Mouse (Mus musculus): ENCODE results near the gene Dmwd. TPM values are rescaled to one million over a fixed set of nuclear protein-coding genes. Genes with fewer than 3 reads are reported as not detected.
A peak's percentile ranks its signal among the peaks of the same experiment; 100 is the strongest.

The Dmwd gene
- polyA plus RNA-seq, 1 experiment from 2014 or later: 31.7 TPM

GRCm38 (mm10) chr7:19085495-19085894 lies 9.5 kb downstream of the Dmwd start:
- peaks cover 19% of the 10 kb centered on the region for H3K36me3 ChIP-seq (ENCODE audit: control insufficient read depth, insufficient read depth, low read length)
- ATAC-seq (ENCODE audit: insufficient read depth, low FRiP score, low TSS enrichment): no peak
- no peak for DNase-seq (ENCODE audit: low spot score)
- no peak overlapping the region; the same call in 1 of the 2 replicates for H3K4me2 ChIP-seq (ENCODE audit: low read depth)
- no peaks in the 10 kb centered on the region for H3K9me3 ChIP-seq (ENCODE audit: control insufficient read depth, low read length)
- H3K27me3 ChIP-seq (ENCODE audit: control insufficient read depth, insufficient read depth, low read length): no peaks in the 10 kb centered on the region
- peaks cover 11% of the 10 kb centered on the region for H3K4me1 ChIP-seq (ENCODE audit: control insufficient read depth, insufficient read depth, low read length)
- H3K9ac ChIP-seq (ENCODE audit: low read length): no peak overlapping the region
- no peak overlapping the region for H3K4me3 ChIP-seq (ENCODE audit: low read depth, low read length)
- WGBS: 6% methylated on average over 6 of the region's 6 CpGs
- H3K27ac ChIP-seq (ENCODE audit: low read depth, low read length): no peak overlapping the region

- DNase-seq (ENCODE audit: low spot score) (peak; percentile 58), ATAC-seq (ENCODE audit: insufficient read depth, low FRiP score, low TSS enrichment) (no peak)
- peaks cover 4% of the 10 kb centered on the region; the same call in 1 of the 2 replicates for H3K27me3 ChIP-seq (ENCODE audit: control insufficient read depth, insufficient read depth, low read length)
- no peak overlapping the region for H3K27ac ChIP-seq (ENCODE audit: low read depth, low read length)
- WGBS: 9% methylated on average over 14 of the region's 14 CpGs
- peaks cover 17% of the 10 kb centered on the region for H3K36me3 ChIP-seq (ENCODE audit: control insufficient read depth, insufficient read depth, low read length)
- H3K9ac ChIP-seq (ENCODE audit: low read length): no peak overlapping the region
- H3K9me3 ChIP-seq (ENCODE audit: control insufficient read depth, low read length): no peaks in the 10 kb centered on the region
- no peak overlapping the region for H3K4me3 ChIP-seq (ENCODE audit: low read depth, low read length)
- peaks cover 11% of the 10 kb centered on the region for H3K4me1 ChIP-seq (ENCODE audit: control insufficient read depth, insufficient read depth, low read length)
- H3K4me2 ChIP-seq (ENCODE audit: low read depth): no peak overlapping the region; the same call in 1 of the 2 replicates
Observed at GRCm38 (mm10) chr7:19086042-19086441, 10.0 kb downstream of the Dmwd start.

GRCm38 (mm10) chr7:19086760-19087159 lies 10.7 kb downstream of the Dmwd start:
- ATAC-seq (ENCODE audit: insufficient read depth, low FRiP score, low TSS enrichment) (no peak), DNase-seq (ENCODE audit: low spot score) (no peak)
- no peak overlapping the region for H3K4me2 ChIP-seq (ENCODE audit: low read depth)
- H3K4me3 ChIP-seq (ENCODE audit: low read depth, low read length): no peak overlapping the region
- peaks cover 9% of the 10 kb centered on the region for H3K27me3 ChIP-seq (ENCODE audit: control insufficient read depth, insufficient read depth, low read length)
- H3K4me1 ChIP-seq (ENCODE audit: control insufficient read depth, insufficient read depth, low read length): peaks cover 11% of the 10 kb centered on the region
- no peak overlapping the region for H3K27ac ChIP-seq (ENCODE audit: low read depth, low read length)
- peaks cover 12% of the 10 kb centered on the region for H3K36me3 ChIP-seq (ENCODE audit: control insufficient read depth, insufficient read depth, low read length)
- H3K9ac ChIP-seq (ENCODE audit: low read length): no peak overlapping the region
- 57% methylated on average over 18 of the region's 18 CpGs for WGBS
- no peaks in the 10 kb centered on the region for H3K9me3 ChIP-seq (ENCODE audit: control insufficient read depth, low read length)

- no peak overlapping the region for H3K4me2 ChIP-seq (ENCODE audit: low read depth)
- H3K4me3 ChIP-seq (ENCODE audit: low read depth, low read length): no peak overlapping the region
- H3K36me3 ChIP-seq (ENCODE audit: control insufficient read depth, insufficient read depth, low read length): peaks cover 3% of the 10 kb centered on the region; the same call in 1 of the 2 replicates
- no peak overlapping the region for H3K27ac ChIP-seq (ENCODE audit: low read depth, low read length)
- no peak overlapping the region for H3K9ac ChIP-seq (ENCODE audit: low read length)
- peaks cover 9% of the 10 kb centered on the region for H3K27me3 ChIP-seq (ENCODE audit: control insufficient read depth, insufficient read depth, low read length)
- 49% methylated on average over 10 of the region's 10 CpGs for WGBS
- no peaks in the 10 kb centered on the region for H3K9me3 ChIP-seq (ENCODE audit: control insufficient read depth, low read length)
- H3K4me1 ChIP-seq (ENCODE audit: control insufficient read depth, insufficient read depth, low read length): peaks cover 23% of the 10 kb centered on the region
- ATAC-seq (ENCODE audit: insufficient read depth, low FRiP score, low TSS enrichment) (no peak), DNase-seq (ENCODE audit: low spot score) (peak; percentile 75)
Observed at GRCm38 (mm10) chr7:19088813-19089212, 12.8 kb downstream of the Dmwd start.

- DNase-seq (ENCODE audit: low spot score) (no peak), ATAC-seq (ENCODE audit: insufficient read depth, low FRiP score, low TSS enrichment) (no peak)
- Histone ChIP-seq H3K36me3 (ENCODE audit: control insufficient read depth, insufficient read depth, low read length) (peaks cover 3% of the 10 kb centered on the region; the same call in 1 of the 2 replicates), H3K27me3 (ENCODE audit: control insufficient read depth, insufficient read depth, low read length) (peaks cover 9% of the 10 kb centered on the region), H3K27ac (ENCODE audit: low read depth, low read length) (no peak overlapping the region), H3K4me1 (ENCODE audit: control insufficient read depth, insufficient read depth, low read length) (peaks cover 28% of the 10 kb centered on the region), H3K9me3 (ENCODE audit: control insufficient read depth, low read length) (no peaks in the 10 kb centered on the region), H3K4me2 (ENCODE audit: low read depth) (peak overlapping the region; percentile 96), H3K9ac (ENCODE audit: low read length) (no peak overlapping the region), H3K4me3 (ENCODE audit: low read depth, low read length) (no peak overlapping the region)
- 21% methylated on average over 17 of the region's 17 CpGs for WGBS
Observed at GRCm38 (mm10) chr7:19091913-19092312, 15.9 kb downstream of the Dmwd start.

- DNase-seq (ENCODE audit: low spot score) (peak; percentile 80), ATAC-seq (ENCODE audit: insufficient read depth, low FRiP score, low TSS enrichment) (peak; percentile 45)
- H3K36me3 ChIP-seq (ENCODE audit: control insufficient read depth, insufficient read depth, low read length): peaks cover 3% of the 10 kb centered on the region; the same call in 1 of the 2 replicates
- 3% methylated on average over 36 of the region's 38 CpGs for WGBS
- H3K27ac ChIP-seq (ENCODE audit: low read depth, low read length): peak overlapping the region; percentile 49; the same call in 1 of the 2 replicates
- H3K4me3 ChIP-seq (ENCODE audit: low read depth, low read length): peak overlapping the region; percentile 75
- H3K4me1 ChIP-seq (ENCODE audit: control insufficient read depth, insufficient read depth, low read length): peaks cover 28% of the 10 kb centered on the region
- H3K9ac ChIP-seq (ENCODE audit: low read length): peak overlapping the region; percentile 48
- peak overlapping the region; percentile 96 for H3K4me2 ChIP-seq (ENCODE audit: low read depth)
- H3K27me3 ChIP-seq (ENCODE audit: control insufficient read depth, insufficient read depth, low read length): peaks cover 9% of the 10 kb centered on the region
- H3K9me3 ChIP-seq (ENCODE audit: control insufficient read depth, low read length): no peaks in the 10 kb centered on the region
Observed at GRCm38 (mm10) chr7:19092381-19093173, 16.6 kb downstream of the Dmwd start.

- H3K4me3 ChIP-seq (ENCODE audit: low read depth, low read length): peak overlapping the region; percentile 75
Observed at GRCm38 (mm10) chr7:19093174-19093521, 17.1 kb downstream of the Dmwd start.

GRCm38 (mm10) chr7:19093537-19094385 lies 17.7 kb downstream of the Dmwd start:
- Histone ChIP-seq H3K27ac (ENCODE audit: low read depth, low read length) (peak overlapping the region; percentile 91), H3K36me3 (ENCODE audit: control insufficient read depth, insufficient read depth, low read length) (0 out of 2 replicates have a peak, but pooled peaks cover 3% of the 10 kb centered on the region), H3K4me2 (ENCODE audit: low read depth) (peak overlapping the region; percentile 96), H3K9me3 (ENCODE audit: control insufficient read depth, low read length) (no peaks in the 10 kb centered on the region), H3K4me1 (ENCODE audit: control insufficient read depth, insufficient read depth, low read length) (peaks cover 28% of the 10 kb centered on the region), H3K4me3 (ENCODE audit: low read depth, low read length) (peak overlapping the region; percentile 75), H3K9ac (ENCODE audit: low read length) (peak overlapping the region; percentile 83), H3K27me3 (ENCODE audit: control insufficient read depth, insufficient read depth, low read length) (peaks cover 9% of the 10 kb centered on the region)
- peak; percentile 97 for DNase-seq (ENCODE audit: low spot score)
- ATAC-seq (ENCODE audit: insufficient read depth, low FRiP score, low TSS enrichment): peak; percentile 82
- WGBS: under 1% methylated on average over 45 of the region's 45 CpGs

More at GRCm38 (mm10) chr7:19093174-19093521, 17.1 kb downstream of the Dmwd start:
- Histone ChIP-seq H3K4me2 (ENCODE audit: low read depth) (peak overlapping the region; percentile 96), H3K27ac (ENCODE audit: low read depth, low read length) (peak overlapping the region; percentile 49; the same call in 1 of the 2 replicates), H3K27me3 (ENCODE audit: control insufficient read depth, insufficient read depth, low read length) (peaks cover 9% of the 10 kb centered on the region), H3K4me1 (ENCODE audit: control insufficient read depth, insufficient read depth, low read length) (peaks cover 28% of the 10 kb centered on the region), H3K9ac (ENCODE audit: low read length) (peak overlapping the region; percentile 48), H3K9me3 (ENCODE audit: control insufficient read depth, low read length) (no peaks in the 10 kb centered on the region), H3K36me3 (ENCODE audit: control insufficient read depth, insufficient read depth, low read length) (peaks cover 3% of the 10 kb centered on the region; the same call in 1 of the 2 replicates)
- ATAC-seq (ENCODE audit: insufficient read depth, low FRiP score, low TSS enrichment) (peak; percentile 40), DNase-seq (ENCODE audit: low spot score) (peak; percentile 86)
- WGBS: 1% methylated on average over 12 of the region's 15 CpGs

Measured in neural tube, embryonic 11.5 days (tissue).